Mouse (Mus musculus) v-Abl transformed pro-B cells (cell line): ENCODE results near the gene H13.

ENCODE experiments used
- in situ Hi-C, 2 experiments: fragments of 400-800 bp; cut with MboI; formaldehyde crosslinking; loops; one replicate each; pipeline ENCODE4 v1.15.1; 2025; ENCODE audit not compliant: unreplicated experiment in 2 of 2

Gene H13

DNA sequence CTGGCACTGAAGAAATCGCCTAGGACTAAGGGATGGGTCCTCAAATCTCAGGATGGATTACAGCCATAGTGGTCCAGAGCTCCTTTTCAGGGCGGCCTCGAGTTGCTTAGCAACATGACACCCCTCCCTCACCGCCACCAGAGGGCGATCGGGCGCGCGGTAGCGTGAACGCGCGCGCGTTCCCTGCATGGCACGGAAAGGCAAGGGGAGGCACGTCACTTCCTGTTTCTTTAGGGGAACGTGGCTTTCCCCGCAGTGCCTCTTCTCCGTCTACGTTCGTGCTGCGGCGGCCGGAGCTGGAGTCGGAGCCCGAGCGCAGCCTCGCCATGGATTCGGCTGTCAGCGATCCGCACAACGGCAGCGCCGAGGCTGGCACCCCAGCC, at the start of gene H13:
H13 (plus strand) TSS at position 206 of the 383 bp plus-strand sequence.
- in situ Hi-C loops, result no loop called here

DNA sequence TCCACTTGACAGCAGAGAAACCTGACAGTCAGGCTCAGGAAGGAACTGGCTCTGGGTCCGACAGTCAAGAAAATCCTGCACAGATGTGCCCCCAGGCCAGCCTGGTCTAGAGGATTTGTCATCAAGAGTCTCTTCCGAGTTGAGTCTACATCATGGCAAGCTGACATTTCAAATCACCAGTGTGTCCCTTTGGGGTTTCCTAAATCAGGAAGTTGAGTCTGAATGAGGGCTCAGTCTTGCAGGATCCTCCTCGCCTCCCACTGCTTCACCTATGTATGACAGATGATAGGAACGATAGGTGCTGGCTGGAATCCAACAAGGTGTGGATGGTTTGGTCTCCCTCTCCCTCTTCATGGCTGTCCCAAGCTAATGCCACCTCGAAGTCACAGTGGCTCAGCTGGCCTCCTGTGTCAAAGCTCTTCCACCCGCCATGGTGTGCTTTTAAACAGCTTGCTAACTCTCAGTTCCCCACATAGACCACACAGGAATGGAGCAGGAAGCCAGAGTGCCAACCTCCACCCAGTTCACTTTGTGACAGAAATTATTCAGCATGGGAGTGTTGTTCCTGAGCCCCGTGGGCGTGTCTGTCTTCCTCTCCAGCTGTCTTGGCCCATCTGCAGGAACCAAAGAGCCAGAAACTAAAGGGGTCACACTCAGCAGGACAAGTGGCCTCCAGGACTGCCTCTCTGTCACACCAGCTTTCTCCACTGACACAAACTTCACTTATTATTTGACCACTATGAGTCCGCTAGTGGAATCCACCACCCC, 48.7 kb upstream of the H13 start:
- in situ Hi-C loops, result no loop called here

DNA sequence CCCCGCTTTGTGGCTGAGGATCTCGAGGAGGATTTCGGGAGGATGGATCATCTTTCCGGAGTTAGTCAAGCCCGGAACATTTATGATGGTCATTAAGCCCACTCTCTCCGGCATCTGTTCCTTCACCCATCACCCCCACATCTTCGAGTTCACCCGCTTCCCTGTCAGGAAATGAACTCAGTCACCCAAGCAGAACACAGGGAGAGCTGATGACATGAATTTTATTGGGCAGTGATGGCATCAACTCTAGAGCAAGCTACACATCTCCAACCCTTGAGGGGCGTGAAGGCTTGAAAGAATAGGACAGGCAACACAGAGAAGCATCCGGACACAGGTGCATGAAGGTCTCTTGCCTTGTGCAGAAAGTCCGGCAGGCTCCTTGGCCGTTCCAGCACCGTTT, 47.1 kb upstream of the H13 start:
- in situ Hi-C loops, result no loop called here

DNA sequence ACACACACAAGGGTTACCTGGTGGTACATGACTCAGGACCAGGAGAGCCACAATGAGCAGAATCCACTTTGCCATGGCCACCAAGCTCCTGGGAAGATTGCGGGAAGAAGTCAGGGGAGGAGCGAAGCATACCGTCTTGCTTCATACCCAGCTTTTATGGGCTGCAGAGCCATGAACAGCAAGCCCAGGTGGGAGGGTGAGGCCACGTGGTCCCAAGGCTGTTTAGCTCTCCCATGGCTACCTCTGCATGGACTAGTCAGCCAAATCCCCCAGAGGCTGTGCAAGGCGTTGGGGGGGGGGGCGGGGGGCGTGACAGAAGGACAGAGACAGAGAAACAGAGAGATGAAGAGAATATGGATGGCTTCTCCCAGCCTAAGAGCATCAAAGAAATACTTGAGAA, 46.3 kb upstream of the H13 start, which contains the start of gene Defb25:
Defb25 (minus strand) TSS at position 101 of the 400 bp plus-strand sequence.
- in situ Hi-C loops, result no loop called here

DNA sequence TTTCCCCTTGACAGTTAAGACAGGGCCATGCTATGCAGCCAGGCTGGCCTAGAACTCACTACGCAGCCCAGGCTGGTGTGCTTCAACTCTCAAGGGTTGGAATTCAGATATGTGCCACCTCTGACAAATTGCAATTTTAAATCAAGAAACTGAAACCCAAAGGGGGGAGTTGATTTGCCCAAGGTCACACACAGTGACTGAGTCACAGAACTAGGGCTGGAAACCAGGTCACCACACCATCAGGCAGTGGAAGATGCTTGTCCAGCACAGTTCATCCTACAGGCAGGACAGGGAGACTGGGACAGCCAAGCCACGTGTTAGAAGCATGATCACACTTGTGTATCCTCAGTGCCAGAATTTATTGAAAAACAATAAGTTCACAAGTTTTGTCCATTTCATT, 44.7 kb upstream of the H13 start:
- in situ Hi-C loops, result no loop called here

DNA sequence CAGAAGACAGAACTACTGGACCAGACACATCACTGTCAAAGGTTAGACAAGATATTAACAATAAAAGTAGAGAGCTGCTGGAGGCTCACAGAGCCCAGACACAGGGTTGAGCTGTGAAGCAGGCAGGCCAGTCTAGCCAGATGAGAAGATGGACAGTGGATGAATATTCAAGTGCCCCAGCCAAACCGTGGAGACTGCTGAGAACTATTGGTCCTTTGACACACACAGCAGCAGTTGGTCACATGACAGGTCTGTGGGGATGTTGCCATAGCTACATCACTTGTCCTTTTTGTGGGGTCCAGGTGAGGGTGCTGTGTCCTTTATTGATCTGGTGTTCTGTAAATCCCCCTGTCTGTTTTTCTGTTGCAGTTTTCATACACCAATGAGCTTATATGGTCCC, 44.0 kb upstream of the H13 start:
- in situ Hi-C loops, result no loop called here

DNA sequence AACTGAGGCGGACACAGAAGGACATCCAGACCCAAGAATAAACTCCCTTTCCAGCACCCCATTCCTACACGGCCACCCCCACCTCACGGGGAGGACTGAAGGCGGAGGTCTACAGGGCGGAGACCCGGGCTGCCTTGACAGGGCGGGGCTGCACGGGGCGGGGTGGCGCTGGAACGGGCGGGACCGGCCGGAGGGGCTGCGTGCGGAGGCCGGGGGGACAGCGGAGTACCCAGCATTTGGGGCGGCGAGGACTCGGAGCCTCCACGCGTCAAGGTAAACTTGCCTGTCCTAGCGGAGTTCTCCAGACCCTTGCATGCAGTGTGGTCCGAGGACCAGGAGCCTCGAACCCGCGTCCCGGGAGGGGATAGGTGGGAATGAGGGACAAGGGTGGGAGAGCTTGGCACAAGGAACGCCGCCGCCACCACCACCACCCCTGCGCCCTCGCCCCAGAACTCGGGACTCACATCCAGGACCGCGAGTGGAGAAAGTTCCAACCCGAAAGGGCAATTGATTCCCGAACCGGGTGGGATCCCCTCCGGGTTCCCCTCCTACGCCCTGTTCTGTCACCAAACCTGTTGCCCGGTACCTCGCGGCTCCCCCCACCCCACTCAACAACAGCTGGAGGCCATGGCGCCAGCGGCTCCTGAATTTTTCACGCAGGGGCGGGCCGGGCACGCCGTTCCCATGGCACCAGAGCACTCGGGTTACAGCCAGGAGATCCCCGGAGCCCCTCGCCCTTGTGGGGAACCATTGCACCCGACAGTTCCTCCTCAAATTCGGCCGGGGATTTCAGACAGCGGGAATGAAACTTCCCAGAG, 42.3 kb upstream of the H13 start, which contains the start of gene Rem1:
Rem1 (plus strand) TSS at position 178 of the 818 bp plus-strand sequence.
- in situ Hi-C loops, result no loop called here

DNA sequence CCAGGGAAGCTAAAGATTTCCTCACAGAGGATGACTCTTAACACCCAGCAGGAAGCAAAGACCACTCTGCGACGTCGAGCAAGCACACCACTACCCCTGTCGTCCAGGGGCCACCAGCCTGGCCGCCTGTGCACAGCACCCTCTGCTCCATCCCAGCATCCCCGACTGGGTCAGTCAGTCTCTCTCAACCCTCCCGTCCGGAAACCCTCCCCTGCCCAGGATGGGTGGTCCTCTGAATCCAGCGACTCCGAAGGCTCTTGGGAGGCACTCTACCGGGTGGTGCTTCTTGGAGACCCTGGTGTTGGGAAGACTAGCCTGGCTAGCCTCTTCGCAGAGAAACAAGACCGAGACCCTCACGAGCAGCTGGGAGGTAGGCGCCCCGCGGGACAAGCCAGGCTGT, 41.2 kb upstream of the H13 start:
- in situ Hi-C loops, result no loop called here

DNA sequence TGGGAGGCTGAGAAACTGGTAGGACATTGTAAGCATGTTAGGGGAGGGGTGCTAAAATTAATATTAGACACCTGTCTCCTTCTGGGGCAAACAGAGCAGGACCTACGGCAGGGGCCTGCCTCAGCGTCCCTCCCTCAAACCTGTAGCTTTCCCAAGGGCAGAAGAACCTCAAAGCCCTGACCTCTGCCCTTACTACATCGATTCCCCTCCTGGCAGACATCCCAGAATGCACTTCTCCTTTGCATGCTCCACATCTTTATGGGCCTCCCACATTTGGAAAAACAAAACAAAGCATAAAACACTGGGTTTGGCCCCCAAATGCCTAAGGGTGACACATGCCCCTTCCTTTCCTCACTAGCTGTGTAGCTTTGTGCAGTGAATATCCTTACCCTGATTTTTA, 40.0 kb upstream of the H13 start:
- in situ Hi-C loops, result no loop called here

DNA sequence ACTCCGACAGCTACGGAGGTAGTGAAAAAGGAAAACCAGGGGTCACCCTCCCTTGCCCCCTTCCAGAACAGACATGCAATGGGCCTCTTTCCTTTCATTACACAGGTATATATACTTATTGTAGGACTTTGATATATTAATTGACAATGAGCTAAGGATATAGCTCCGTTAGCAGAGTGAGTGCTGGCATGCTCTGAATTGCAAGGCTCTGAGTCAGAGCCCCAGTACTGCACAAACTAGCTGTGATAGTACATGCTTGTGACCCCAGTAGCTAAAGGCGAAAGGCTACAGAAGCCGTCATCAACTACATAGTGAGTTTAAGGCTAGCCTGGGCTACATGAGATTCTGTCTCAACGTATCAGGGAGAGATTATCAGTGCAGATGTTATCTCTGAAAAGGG, 39.4 kb upstream of the H13 start:
- in situ Hi-C loops, result no loop called here

DNA sequence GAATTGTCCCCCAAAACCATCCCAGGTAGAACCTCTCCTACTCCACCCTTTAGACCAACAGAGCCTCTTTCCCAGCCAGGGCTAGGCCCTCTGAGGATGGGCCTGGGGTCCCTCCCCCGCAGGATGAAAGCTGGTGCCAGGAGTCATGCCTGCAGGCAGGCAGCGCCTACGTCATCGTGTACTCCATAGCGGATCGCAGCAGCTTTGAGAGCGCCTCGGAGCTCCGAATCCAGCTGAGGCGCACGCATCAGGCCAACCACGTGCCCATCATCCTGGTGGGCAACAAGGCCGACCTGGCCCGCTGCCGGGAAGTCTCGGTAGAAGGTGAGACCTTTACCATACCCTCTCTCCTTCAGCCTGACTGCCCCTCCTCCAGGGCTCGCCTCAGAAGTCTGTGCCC, 35.9 kb upstream of the H13 start:
- in situ Hi-C loops, result no loop called here

DNA sequence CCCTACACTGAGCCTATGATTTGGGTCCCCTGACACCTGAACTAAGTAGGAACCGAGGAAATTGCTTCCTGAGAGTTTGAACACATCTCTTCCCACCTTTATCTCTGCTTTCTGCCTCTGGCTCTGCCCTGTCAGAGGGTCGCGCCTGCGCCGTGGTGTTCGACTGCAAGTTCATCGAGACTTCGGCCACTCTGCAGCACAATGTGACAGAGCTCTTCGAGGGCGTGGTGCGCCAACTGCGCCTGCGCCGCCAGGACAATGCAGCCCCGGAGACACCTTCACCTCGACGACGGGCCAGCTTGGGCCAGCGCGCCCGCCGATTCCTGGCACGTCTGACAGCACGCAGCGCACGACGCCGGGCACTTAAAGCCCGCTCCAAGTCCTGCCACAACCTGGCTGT, 35.0 kb upstream of the H13 start:
- in situ Hi-C loops, result no loop called here

DNA sequence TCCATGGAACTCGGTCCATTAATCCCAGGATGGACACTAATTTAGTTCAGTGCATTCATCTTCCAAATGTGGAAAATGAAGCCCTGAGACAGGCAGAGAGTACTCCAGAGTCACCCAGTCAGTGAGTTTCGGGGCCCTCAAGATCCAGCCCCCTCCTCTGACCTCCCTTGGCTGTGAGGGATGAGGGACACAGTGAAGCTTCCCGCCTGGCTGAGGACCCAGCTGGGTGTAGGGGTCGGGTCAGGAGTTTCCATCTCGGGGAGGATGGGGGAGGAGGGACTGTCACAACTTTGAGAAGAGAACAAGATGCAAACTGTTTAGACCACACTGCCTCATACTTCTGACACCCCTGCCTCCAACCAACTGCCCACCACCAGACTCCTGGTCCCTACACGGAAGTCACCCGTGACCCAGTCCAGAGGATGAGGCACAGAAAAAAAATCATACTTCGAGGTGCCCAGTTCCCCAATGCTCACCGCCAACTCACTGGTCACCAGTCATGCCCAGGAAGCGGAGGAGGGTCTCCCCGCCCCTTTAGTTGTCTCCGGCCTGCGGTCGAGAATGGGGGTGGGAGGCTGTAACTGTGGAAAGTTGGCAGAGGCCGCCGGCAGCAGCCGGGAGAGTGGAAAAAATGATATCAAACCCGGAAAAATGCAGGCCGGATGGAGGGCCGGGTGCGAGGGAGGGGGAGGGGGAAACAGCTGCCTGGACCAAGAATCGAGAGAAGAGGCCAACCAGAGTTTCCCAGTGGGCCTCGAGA, 32.8 kb upstream of the H13 start:
- in situ Hi-C loops, result no loop called here

DNA sequence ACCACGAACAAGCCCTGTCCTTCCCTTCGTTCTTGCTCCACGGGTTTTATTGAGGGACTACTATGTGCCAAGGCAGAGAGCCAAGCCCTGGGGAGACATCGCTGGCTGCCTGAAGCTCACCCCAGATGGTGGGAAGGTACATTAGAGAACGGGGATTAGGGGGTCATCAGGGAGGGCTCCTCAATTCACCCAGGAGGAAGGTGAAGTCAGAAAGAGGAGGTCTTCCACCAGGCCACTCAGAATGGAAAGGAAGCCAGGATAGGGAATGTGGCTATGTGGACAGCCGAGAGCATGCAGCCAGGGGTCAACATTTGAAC, 32.3 kb upstream of the H13 start:
- in situ Hi-C loops, result no loop called here

DNA sequence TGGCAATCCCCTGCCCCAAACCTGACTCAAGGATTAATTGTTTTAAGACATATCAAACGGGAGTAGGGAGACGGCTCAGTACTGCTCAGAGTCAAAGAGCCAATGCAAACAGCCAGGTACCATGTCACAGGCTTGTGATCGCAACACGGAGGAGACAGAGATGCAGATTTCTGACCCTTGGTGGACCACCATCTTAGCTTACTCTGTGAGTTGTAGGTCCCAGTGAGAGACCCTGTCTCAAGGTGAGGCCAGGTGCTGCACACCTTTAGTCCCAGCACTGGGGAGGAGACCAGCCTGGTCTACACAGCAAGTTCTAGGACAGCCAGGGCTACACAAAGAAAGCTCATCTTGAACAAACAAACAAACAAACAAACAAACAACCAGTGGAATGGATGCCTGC, 31.9 kb upstream of the H13 start:
- in situ Hi-C loops, result no loop called here

DNA sequence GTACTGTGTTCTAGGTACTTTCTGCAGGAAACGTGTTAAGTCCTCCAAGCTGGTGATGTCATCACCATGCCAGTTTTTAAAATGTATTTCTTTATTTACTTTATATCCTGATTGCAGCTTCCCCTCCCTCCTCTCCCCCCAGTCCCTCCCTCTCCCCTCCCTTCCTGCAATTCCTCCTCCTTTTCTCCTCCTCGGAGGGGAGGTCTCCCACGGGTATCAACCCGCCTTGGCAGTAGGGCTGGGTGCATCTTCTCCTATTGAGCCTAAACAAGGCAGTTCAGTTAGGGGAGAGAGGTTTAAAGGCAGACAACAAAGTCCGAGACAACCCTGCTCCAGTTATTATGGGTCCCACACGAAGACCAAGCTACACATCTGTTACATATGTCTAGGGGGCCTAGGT, 30.4 kb upstream of the H13 start:
- in situ Hi-C loops, result no loop called here

DNA sequence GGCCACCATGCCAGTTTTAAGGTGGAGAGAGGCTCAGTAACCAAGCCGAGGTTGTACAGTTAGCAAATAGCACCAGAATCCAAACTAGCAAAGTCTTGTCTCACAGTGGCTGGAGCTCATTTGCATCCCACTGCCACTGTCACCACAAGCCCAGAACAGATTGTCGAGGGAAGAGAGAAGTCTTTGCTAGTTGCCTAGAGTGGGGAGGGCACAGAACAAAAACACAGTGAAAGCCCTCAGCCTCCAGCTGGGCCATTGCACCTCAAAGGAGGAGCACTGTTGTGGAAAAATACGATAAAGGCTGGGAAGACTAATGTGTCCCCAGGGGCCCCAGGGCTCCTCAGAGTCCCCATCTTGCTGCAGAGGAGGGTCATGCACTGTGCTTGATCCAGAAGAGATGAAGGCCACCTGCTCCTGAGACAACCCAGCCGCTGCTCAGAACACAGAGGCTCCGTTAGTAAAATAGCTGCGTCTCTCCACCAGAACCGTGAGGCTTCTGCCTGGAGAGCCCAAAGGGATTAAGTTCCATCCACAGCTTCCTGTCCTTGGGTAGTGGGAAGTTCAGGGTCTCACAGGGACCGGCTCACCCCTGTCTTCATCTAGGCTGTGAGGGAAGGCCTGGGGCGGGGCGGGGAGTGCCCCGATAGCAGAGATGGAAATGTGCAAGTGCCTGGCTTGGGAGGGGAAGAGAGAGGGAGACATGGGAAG, 29.7 kb upstream of the H13 start:
- in situ Hi-C loops, result no loop called here

DNA sequence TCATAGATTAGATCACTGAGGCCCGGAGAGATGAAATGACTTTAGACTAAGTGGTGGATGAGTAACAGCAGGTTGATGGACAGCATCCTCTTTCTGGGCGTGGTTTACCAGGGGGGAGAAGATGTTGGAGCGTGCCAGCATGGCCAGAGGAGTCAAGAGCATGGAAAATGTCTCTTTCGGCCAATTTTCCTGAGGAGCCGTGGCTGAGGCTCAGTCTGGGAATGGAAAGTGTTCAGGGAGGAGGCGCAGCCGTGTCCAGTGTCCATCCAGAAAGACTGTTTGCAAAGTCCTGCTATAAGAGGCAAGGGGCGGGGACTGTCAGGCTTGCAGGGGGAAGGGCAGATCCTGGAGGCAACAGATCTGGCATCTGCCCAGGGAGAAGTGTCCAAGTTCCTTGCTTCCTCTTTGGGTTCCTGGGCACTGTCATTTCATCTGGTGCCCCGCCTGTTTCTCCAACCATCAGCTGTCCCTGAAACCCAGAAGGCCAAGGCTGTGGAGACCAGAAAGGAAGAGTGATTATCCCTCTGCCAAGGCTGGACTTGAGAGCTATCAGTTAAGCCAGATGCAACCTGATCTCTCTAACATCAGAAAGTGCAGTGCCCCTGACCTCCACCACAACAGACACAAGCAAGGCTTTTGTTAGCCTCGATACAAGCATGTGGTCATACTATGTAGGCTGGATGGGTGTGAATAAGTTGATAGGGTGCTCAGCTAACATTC, 16.2 kb upstream of the H13 start:
- in situ Hi-C loops, result no loop called here

DNA sequence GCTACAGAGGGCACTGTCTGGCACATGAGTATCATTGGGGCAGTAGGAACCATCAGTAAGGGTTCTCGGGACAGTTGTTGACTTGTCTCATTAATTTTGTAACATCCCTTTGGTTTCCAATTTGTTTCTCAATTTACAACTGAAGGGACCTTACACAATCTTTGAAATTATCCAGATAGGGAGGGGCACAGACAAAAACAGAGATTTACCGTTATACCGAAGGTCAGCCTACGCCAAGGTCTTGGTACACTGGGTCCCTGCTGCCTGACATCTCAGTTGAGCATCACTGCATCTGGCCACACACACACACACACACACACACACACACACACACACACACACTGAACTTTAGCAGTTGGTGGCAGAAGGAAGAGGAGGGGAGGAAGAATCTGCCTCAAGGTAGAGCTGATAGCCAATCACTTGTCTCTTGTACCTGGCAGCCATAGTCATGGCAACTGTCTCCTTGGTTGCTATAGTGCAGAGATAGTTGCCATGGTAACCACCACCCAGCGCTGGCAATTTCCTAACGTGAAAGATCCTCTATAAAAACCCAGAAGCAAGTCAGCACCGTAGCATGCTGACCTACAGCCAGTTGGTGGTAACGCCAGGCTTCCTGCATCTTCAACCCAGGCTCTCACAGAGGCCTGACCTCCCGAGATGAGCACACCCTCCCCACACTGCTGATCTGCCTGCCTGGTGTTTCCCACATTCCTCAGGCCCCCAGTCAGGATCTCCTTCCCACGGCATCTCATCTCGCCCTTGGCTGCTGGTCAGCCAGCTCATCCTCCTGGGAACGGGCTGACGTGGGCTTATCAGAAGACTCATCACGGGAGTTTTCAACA, 15.2 kb upstream of the H13 start:
- in situ Hi-C loops, result no loop called here
